Mouse (Mus musculus) neural tube, embryonic 11.5 days (tissue): Measurements from ENCODE around the gene Ppp1r3d. TPM values are rescaled to one million over a fixed set of nuclear protein-coding genes. Genes with fewer than 3 reads are reported as not detected.

Experiments used
- ATAC-seq: fragments of 200-750 bp; cut with Nextera tagmentation; 2 replicates; pipeline ENCODE4 v1.8.0; 2017; ENCODE audit warnings: moderate number of reproducible peaks, mild to moderate bottlenecking, moderate TSS enrichment, moderate library complexity; ENCODE audit not compliant: insufficient read depth, low FRiP score, low TSS enrichment
- DNase-seq: peaks from one replicate; pipeline ENCODE4 v3.0.0-alpha.2; 2015; ENCODE audit warnings: low spot score
- H3K27ac ChIP-seq: fragments of 300-500 bp; sonication (generic); 2 replicates; pipeline ENCODE4 v1.5.1; 2014; ENCODE audit warnings: low read depth, mild to moderate bottlenecking, low read length
- H3K27me3 ChIP-seq: fragments of 300-500 bp; sonication (generic); 2 replicates; pipeline ENCODE4 v1.6.1; 2014; ENCODE audit warnings: mild to moderate bottlenecking, low read length, mixed read lengths; ENCODE audit not compliant: control insufficient read depth, insufficient read depth
- H3K36me3 ChIP-seq: fragments of 300-500 bp; sonication (generic); 2 replicates; pipeline ENCODE4 v1.6.1; 2014; ENCODE audit warnings: mild to moderate bottlenecking, low read length, moderate library complexity, mixed read lengths; ENCODE audit not compliant: control insufficient read depth, insufficient read depth
- H3K4me1 ChIP-seq: fragments of 300-500 bp; sonication (generic); 2 replicates; pipeline ENCODE4 v1.6.1; 2014; ENCODE audit warnings: low read length, mixed read lengths; ENCODE audit not compliant: control insufficient read depth, insufficient read depth
- H3K4me2 ChIP-seq: fragments of 300-500 bp; sonication (generic); 2 replicates; pipeline ENCODE4 v1.6.1; 2014; ENCODE audit warnings: low read depth, mild to moderate bottlenecking, moderate library complexity
- H3K4me3 ChIP-seq: fragments of 300-500 bp; sonication (generic); 2 replicates; pipeline ENCODE4 v1.5.1; 2014; ENCODE audit warnings: low read depth, low read length
- H3K9ac ChIP-seq: fragments of 300-500 bp; sonication (generic); 2 replicates; pipeline ENCODE4 v1.6.1; 2014; ENCODE audit warnings: mild to moderate bottlenecking, low read length
- H3K9me3 ChIP-seq: fragments of 300-500 bp; sonication (generic); 2 replicates; pipeline ENCODE4 v1.6.1; 2016; ENCODE audit warnings: low read length; ENCODE audit not compliant: control insufficient read depth
- WGBS: fragments of 180-500 bp; shearing (Covaris S2); extraction: QIAGEN DNeasy Blood & Tissue Kit; methylation state at CpG from one replicate; pipeline ENCODE4 v1.1.7; 2014; 5-methylcytosine and 5-hydroxymethylcytosine counted together
- polyA plus RNA-seq: library from polyadenylated mRNA; unstranded; fragments of >200 nt; fragmentation: Nextera tagmentation; extraction: Ambion mirVana; gene quantifications from 2 replicates; pipeline ENCODE4 v1.2.1, GENCODE M21; 2014

Gene Ppp1r3d
- polyA plus RNA-seq, 1 experiment from 2014 or later, result 3.4 TPM

DNA sequence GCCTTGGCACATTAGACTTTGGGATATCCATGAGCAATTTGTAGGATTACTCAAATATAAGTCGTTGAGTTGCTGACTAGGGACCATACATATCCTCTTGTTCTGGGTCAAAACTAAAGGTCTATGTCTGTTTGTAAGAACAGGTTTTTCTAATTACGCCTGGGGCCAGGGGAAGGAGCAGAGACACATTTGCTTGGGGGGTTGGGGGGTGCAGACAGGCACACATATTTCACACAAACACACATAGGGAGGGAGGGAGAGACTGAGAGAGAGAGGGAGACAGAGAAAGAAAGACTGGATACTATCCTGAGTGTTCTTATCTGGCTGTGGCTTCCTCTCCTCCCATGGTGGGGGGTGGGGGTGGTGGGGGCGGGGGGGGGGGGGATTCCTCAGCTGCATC is 7.9 kb upstream of the Ppp1r3d start:
- Histone ChIP-seq H3K9ac (no peak overlapping the region), H3K27me3 (no peaks in the 10 kb centered on the region), H3K27ac (no peak overlapping the region), H3K4me3 (no peak overlapping the region), H3K4me2 (no peak overlapping the region), H3K4me1 (no peaks in the 10 kb centered on the region), H3K9me3 (no peaks in the 10 kb centered on the region), H3K36me3 (no peaks in the 10 kb centered on the region)
- no peak for DNase-seq
- WGBS, result 31% methylated on average over 3 of the region's 3 CpGs
- no peak for ATAC-seq

- H3K36me3 ChIP-seq, result no peaks in the 10 kb centered on the region
- H3K4me2 ChIP-seq, result no peak overlapping the region
- no peak overlapping the region for H3K4me3 ChIP-seq
- DNase-seq (peak; percentile 16), ATAC-seq (no peak; the same call in 1 of the 2 replicates)
- no peak overlapping the region for H3K27ac ChIP-seq
- no peak overlapping the region; the same call in 1 of the 2 replicates for H3K9ac ChIP-seq
- no peaks in the 10 kb centered on the region for H3K9me3 ChIP-seq
- no peaks in the 10 kb centered on the region for H3K27me3 ChIP-seq
- WGBS, result 45% methylated on average over 6 of the region's 6 CpGs
- H3K4me1 ChIP-seq, result no peaks in the 10 kb centered on the region
These were observed 7.3 kb upstream of the Ppp1r3d start for GRCm38 (mm10) chr2:178421603-178422002.

DNA sequence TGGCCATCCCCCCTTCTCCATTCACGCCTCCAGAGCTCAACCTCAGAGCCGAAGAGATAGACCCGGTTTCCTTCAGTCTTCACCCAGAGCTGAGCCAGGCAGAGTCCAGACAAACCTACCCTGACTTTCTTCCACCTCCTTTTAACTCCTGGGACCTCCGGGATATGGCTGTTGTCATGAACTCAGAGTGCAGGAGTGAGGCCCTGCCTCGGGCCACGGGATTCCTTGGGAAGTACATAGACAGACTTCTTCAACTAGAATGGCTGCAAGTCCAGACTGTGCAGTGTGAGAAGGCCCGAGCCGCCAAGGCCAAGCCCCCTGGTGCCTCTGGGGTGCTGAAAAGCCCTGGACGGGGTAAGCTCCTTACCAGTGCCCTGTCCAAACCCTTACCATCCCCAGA is 6.3 kb upstream of the Ppp1r3d start:
- Histone ChIP-seq H3K27me3 (no peaks in the 10 kb centered on the region), H3K4me3 (no peak overlapping the region), H3K36me3 (no peaks in the 10 kb centered on the region), H3K9ac (no peak overlapping the region), H3K4me2 (no peak overlapping the region), H3K4me1 (no peaks in the 10 kb centered on the region), H3K27ac (no peak overlapping the region), H3K9me3 (no peaks in the 10 kb centered on the region)
- ATAC-seq (no peak), DNase-seq (no peak)
- 75% methylated on average over 9 of the region's 9 CpGs for WGBS

DNA sequence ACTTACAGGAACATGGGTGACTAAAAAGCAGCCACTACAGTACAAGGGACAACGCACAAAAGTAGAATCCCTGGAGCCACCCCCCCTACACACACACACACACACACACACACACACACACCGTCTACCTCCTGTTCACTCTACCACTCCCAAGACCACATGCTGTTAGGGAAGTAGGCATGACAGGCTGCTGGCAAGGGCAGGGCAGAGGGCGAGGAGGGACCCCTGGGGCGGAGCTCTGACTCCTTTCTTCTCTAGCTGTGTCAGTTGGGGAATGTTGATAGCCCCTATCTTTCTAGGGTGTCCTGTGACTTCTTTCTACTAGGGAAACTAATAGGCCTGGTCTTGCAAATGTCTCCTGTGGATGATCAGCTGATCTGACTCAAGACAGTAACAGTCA is 2.7 kb upstream of the Ppp1r3d start:
- H3K9me3 ChIP-seq, result no peaks in the 10 kb centered on the region
- ATAC-seq, result no peak
- no peak overlapping the region for H3K27ac ChIP-seq
- no peaks in the 10 kb centered on the region for H3K36me3 ChIP-seq
- H3K4me2 ChIP-seq, result no peak overlapping the region
- H3K4me1 ChIP-seq, result peaks cover 11% of the 10 kb centered on the region
- H3K27me3 ChIP-seq, result peaks cover 12% of the 10 kb centered on the region
- H3K4me3 ChIP-seq, result no peak overlapping the region
- H3K9ac ChIP-seq, result no peak overlapping the region
- no peak for DNase-seq
- WGBS, result 60% methylated on average over 4 of the region's 4 CpGs

DNA sequence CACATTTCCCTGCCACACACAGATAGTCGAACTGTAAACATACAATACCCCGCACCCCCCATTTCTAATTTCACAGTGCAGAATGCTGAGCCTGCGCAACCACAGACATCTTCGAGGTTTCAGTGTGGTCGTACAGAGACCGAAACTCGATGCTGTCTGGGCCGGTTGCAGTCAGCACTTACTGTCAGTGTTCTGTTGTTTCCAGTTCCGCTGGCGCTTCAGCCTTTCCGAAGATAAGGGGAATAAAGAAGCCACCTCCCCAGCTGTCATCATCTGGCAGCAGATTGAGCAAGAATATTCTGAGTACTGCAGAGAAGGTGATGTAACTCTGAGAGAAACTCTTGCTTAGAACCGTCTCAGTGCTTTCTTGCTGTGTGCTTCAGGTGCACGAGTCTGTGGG is 2.2 kb upstream of the Ppp1r3d start:
- no peaks in the 10 kb centered on the region for H3K36me3 ChIP-seq
- DNase-seq, result no peak
- H3K4me1 ChIP-seq, result peaks cover 11% of the 10 kb centered on the region
- no peak for ATAC-seq
- H3K4me2 ChIP-seq, result no peak overlapping the region
- no peak overlapping the region for H3K27ac ChIP-seq
- no peaks in the 10 kb centered on the region for H3K9me3 ChIP-seq
- H3K27me3 ChIP-seq, result peaks cover 12% of the 10 kb centered on the region
- no peak overlapping the region for H3K9ac ChIP-seq
- 80% methylated on average over 13 of the region's 13 CpGs for WGBS
- H3K4me3 ChIP-seq, result no peak overlapping the region

DNA sequence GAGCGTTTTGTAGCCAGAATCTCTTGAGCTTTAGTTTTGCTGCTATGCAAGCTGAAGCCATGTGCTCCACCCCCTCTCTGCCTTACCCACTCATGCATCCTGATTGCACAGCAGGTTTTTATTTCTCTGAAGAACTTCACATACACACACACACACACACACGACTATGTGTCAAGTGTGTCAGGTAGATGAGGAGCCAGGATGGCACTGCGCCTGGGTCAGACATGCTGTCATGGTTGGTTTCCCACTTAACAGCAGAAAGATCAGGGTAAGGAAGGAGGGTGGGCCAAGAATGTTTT is 827 bp upstream of the Ppp1r3d start:
- ATAC-seq, result no peak
- Histone ChIP-seq H3K36me3 (no peaks in the 10 kb centered on the region), H3K27me3 (peaks cover 12% of the 10 kb centered on the region), H3K4me3 (peak overlapping the region; percentile 69), H3K4me1 (peaks cover 11% of the 10 kb centered on the region), H3K9me3 (no peaks in the 10 kb centered on the region), H3K9ac (no peak overlapping the region; the same call in 1 of the 2 replicates), H3K4me2 (peak overlapping the region; percentile 60), H3K27ac (no peak overlapping the region)
- 24% methylated on average over 3 of the region's 3 CpGs for WGBS
- no peak for DNase-seq

DNA sequence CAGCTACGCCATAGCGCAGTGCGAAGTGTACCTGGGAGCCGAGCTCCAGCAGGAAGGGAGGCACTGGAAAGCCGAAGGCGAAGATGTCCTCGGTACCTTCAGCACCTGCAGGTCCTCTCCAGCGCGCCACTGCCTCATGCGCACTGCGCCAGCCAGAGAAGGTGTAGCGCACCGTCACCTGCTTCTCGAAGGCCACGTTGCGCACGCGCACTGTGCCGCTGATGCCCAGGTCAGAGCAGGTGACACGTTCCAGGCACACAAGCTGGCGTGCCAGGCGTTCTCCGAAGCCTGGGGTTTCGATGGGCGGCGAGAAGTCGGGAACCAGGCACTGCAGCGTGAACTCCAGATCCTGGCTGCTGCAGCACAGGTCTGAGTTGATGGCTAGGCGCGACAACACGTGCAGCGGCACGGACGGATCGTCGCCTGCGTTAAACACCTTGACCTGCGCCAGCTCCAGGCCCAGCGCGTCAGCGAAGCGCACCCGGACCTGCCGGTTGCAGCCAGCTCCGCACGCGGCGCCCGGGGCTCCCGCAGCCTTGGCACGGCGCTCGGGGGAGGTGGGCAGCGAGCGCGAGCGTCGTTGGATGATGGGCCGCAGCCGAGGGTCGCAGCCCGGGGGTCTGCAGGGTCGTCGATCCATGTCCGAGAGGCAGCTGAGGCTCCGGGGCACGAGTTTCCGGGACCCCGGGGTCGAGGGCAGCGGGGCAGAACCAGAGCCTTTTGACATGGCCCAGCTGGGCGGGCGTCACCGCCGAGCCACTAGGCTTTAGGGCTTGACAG is 601 bp downstream of the Ppp1r3d start:
- no peaks in the 10 kb centered on the region for H3K36me3 ChIP-seq
- H3K9ac ChIP-seq, result peak overlapping the region; percentile 37
- DNase-seq (peak; percentile 21), ATAC-seq (peak; percentile 10; the same call in 1 of the 2 replicates)
- H3K9me3 ChIP-seq, result no peaks in the 10 kb centered on the region
- no peak overlapping the region for H3K27ac ChIP-seq
- peaks cover 11% of the 10 kb centered on the region for H3K4me1 ChIP-seq
- WGBS, result 16% methylated on average over 75 of the region's 75 CpGs
- peaks cover 12% of the 10 kb centered on the region for H3K27me3 ChIP-seq
- H3K4me3 ChIP-seq, result peak overlapping the region; percentile 69
- H3K4me2 ChIP-seq, result peak overlapping the region; percentile 60

DNA sequence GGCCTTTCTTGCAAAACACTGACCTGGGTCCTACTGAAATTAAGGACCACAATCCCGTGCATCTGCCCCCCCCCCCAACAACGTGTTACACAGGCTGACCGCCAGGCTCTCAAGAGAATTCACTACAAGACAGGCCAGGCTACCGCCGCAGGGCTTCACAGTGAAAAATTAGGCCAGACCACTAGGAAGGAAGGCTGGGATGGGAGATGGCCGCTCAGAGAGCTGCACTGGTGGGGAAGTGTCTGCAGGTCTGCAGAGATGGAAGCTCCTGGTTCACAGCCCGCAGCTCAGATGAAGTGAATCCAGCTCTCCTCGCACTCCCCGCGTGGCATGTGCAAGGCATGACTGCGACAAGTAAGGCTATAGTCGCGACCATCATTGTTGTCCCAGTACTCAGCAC is 1.2 kb downstream of the Ppp1r3d start:
- DNase-seq (peak; percentile 24), ATAC-seq (no peak)
- H3K4me3 ChIP-seq, result no peak overlapping the region; the same call in 1 of the 2 replicates
- peak overlapping the region; percentile 60 for H3K4me2 ChIP-seq
- H3K9ac ChIP-seq, result no peak overlapping the region
- no peaks in the 10 kb centered on the region for H3K9me3 ChIP-seq
- peaks cover 12% of the 10 kb centered on the region for H3K27me3 ChIP-seq
- no peak overlapping the region for H3K27ac ChIP-seq
- WGBS, result 68% methylated on average over 13 of the region's 13 CpGs
- no peaks in the 10 kb centered on the region for H3K36me3 ChIP-seq
- peaks cover 11% of the 10 kb centered on the region for H3K4me1 ChIP-seq

- H3K4me3 ChIP-seq, result no peak overlapping the region
- no peak overlapping the region for H3K4me2 ChIP-seq
- H3K9ac ChIP-seq, result no peak overlapping the region
- no peaks in the 10 kb centered on the region for H3K9me3 ChIP-seq
- no peak for ATAC-seq
- peaks cover 12% of the 10 kb centered on the region for H3K27me3 ChIP-seq
- 78% methylated on average over 6 of the region's 6 CpGs for WGBS
- no peaks in the 10 kb centered on the region for H3K36me3 ChIP-seq
- no peak for DNase-seq
- no peak overlapping the region for H3K27ac ChIP-seq
- H3K4me1 ChIP-seq, result peaks cover 11% of the 10 kb centered on the region
These were observed 1.7 kb downstream of the Ppp1r3d start for GRCm38 (mm10) chr2:178412598-178412997.
